Mouse (Mus musculus) Muller cell, postnatal 12 days (primary cell): ENCODE data around the gene Ppp1r14b.
"Not testable (repeated sequence)": the region's sequence is repeated elsewhere in the genome, so short reads cannot be mapped to it uniquely, and the experiment has no call there.

Experiments
- DNase-seq: peaks from one replicate; pipeline ENCODE4 v3.0.0-alpha.2; 2015; ENCODE audit errors: inconsistent ontology term

Gene Ppp1r14b

DNA sequence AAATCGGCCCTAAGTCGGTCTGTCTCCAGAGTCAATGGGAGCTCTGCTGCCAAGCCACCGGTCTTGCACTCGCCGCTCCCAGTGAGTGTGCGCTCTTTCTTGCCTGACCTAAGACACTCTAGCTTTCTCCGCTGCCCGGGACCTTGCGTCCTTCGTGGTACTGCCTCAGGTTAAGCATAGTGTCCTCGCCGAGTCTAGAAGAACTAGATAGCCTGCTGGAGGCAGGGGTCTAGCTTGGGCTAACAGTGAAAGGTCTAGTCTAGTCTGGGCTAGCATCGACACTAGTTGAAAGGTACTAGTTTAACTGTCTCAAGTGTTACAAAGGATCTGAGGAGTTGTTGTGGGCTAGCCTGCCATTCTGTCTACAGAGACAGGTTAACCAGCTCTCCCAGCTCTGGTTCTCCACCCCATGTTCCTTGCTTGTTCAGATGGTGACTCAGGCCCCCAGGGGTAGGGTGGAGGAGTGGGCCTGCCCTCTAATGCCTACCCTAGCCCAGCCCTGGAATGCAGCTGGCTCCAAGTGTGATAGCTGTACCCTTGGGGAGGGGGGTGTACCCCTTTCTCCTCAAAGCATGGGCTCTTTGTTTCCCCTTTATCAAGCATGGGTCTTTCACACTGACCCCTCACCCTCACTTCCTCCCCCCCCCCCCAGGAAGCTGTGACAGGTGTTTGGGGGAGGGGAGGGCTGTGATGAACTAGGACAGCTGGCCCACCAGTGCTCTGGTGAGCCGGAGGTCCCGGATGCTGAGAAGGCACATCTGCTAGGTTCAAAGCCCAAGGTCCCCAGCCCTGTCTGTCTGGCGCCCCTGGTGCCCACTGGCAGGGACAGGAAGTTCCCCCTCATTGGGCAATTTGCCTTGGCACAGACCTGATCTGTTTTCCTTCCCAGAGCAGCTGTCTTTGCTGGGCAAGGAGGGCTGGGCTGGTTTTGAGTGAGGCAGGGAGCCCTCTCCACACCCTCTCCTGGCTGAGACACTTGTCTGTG, 1.1 kb downstream of the Ppp1r14b start, which contains the start of gene Plcb3:
Plcb3 (minus strand) TSS at position 934 of the 985 bp plus-strand sequence.
- DNase-seq = peak; percentile 77

DNA sequence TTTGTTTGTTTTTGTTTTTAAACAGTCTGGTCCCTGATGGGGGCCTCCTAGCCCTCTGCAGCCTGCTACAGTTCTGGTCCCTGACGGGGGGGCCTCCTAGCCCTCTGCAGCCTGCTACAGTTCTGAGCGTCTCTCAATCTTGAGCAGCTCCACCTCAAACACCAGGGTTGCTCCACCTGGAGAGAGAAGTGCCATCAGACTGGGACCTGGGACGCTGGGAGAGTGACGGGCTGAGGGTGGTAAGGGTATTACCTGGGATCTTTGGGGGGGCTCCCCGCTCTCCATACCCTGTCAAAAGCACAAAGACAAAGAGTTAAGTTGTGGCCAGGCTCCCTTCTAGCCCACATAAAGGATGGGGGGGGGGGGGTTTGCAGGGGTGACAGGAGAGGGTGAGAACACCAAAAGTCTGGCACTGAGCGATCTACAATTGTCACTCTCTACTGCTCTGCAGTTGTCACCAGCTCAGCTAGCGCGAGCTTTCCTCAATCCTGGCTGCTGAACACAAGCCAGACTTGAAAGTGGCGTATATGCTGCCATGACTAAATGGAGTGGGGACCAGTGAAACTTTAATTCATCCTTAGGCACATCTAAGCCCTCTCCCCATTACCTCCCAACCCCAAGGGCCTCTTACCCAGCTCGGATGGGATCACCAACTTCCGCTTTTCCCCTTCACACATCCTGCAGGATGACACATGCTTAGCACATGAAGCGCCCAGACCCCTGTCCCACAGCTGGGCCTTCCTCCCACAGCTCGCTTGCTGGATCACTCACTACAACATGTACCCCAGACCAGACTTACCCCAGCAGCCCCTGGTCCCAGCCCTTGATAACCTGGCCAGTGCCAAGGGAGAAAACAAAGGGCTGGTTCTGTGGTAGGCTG, 3.2 kb downstream of the Ppp1r14b start:
- no peak for DNase-seq

GRCm38 (mm10) chr19:6978639-6978974, 3.8 kb downstream of the Ppp1r14b start:
- no peak for DNase-seq

- DNase-seq = peak; percentile 59
Observed at GRCm38 (mm10) chr19:6979001-6979479, 4.3 kb downstream of the Ppp1r14b start.

- DNase-seq = peak; percentile 100
Observed at GRCm38 (mm10) chr19:6979486-6980380, 5.0 kb downstream of the Ppp1r14b start.

GRCm38 (mm10) chr19:6980381-6981093, 5.8 kb downstream of the Ppp1r14b start, which contains the start of gene Fkbp2:
Gene Fkbp2, minus strand, starts transcription at chr19:6980501.
- peak; percentile 98 for DNase-seq

DNA sequence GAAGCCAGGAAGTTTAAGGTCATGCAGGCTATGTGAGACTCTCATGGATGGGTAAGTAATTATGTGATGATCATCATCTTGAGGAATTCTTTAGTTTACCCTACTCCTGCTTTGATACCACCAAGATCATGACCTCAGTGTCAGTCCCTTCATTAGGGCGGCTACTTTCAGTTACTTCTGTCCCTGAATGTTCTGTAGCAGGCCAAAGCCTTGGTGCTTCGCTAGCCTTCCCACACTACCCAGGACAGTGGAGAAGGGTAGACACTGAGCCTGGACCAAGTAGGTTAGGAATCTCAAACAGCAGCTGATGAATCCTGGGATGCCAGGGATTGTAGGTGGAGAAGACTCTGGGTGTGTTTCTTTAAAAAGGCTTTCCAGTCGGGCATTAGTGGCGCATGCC, 6.7 kb downstream of the Ppp1r14b start:
- no peak for DNase-seq

GRCm38 (mm10) chr19:6983621-6984020, 8.9 kb downstream of the Ppp1r14b start:
- DNase-seq = peak; percentile 77

DNA sequence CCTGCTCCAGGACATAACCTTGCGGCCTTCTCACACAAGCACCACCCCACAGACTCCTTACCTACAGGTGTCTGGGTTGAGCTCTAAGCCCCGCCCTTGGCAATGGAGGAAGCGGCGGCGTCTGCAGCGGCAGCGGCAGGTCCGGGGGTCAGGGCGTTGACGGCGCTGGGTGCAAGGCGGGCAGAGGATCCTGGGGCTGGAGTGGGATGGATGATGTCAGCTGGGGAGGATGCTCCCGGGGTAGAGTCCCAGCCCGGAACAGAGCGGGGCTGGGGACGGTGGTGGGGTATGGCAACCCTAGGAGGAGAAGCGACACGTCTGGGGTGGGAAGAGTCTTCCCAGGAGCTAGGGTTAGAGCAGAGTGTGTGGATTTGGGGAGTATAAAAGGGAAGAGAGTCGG, 10.5 kb downstream of the Ppp1r14b start:
- DNase-seq = no peak

DNA sequence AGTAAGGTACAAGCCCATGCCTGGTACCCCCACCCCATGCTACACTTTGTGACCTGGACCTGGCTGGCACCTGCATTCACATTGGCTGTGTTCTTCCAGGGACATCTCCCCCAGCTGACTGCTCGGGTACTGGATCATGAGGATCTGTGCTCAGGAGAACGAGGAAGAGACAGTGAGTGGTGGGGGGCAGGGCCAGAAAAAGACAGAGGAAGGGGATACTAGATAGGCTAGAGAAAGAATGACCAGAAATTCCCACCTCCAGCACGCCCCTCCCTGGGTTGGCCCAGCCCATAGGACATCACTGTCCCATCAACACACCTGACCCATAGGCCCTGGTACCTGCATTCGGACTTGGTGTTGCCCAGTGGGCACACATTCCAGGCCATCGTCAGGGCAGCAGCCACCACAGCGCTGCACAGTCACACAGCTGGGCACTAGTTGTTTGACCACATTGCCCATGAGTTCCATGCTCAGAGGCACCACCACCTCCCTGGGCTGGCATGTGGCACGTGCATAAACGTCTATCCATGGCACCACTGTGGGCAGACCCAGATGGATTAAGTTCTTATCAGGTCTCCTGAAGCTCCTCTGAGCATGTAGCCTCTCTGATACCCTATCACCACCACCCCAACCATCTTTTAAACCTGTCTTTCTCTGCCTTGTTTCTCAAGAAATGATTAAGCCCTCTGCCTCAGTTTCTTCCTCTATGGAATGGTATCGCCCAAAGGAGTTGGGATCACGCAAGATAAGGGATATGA, 11.4 kb downstream of the Ppp1r14b start:
- no peak for DNase-seq

GRCm38 (mm10) chr19:6987061-6987903, 12.5 kb downstream of the Ppp1r14b start, which contains the start of gene Vegfb:
Gene Vegfb, minus strand, starts transcription at chr19:6987651.
- DNase-seq = peak; percentile 74

GRCm38 (mm10) chr19:6987904-6988285, 13.1 kb downstream of the Ppp1r14b start:
- DNase-seq = no peak

DNA sequence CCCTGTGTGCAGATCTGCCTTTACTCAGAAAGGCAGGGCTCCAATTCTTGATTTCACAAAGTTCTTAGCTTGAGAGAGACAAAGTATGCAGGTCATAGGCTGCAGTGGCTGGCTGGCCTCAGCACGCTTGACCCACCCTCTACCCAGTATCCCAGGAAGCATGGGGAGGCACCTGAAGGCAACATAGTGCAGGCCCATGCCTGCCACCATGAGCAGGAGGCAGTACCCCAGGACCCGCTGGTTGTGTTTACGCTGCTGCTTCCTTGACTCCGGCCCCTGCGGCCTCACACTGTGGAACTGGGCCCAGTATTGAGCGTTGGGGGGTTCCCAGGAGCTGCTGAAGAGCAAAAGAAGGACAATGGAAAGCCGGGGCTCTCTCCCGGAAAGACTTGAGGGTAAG, 14.5 kb downstream of the Ppp1r14b start:
- no peak for DNase-seq

- no peak for DNase-seq
Observed at GRCm38 (mm10) chr19:6990712-6991111, 15.9 kb downstream of the Ppp1r14b start.

GRCm38 (mm10) chr19:6991166-6991565, 16.4 kb downstream of the Ppp1r14b start:
- DNase-seq = not testable (repeated sequence)

DNA sequence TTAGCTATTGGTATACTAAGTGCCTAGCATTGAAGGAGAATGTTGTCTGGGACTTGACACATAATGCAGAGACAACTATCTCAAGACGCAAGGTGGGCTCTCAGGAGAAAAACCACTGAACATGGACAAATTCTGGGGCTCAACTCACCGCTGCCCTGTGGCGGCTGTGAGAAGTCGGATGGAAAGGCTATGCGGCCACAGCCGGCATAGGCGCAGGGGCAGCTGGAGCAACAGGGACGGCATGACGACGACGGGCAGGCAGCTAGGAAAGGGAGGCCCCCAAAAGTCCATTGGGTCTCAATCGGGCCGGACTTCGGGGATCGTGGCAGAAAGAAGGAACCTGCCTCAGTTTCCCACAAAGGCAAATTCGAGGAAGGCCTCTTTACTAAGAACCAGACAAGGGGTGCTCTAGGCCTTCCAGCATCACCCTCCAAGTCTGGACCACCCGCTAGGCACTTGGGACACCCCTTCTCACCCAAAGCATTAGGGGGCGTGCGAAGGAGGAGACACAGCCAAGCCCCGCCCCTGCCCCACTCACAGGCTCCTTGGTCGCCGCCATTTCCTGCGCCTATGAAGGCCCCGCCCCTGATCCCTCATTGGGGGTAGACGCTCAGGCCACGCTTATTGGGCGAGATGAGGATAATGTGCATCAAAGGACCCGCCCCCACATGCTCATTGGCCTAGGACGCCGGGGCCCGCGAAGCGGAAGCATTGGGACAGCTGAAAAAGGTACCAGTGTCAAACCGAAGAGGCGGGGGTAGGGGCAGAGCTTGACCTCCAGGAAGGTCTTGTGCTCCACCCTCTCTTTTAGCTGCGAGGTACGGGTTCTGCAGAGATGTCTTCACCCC, 17.5 kb downstream of the Ppp1r14b start, which contains the start of gene Dnajc4:
Dnajc4 (minus strand) TSS at position 562 of the 848 bp plus-strand sequence.
- DNase-seq = peak; percentile 97

DNA sequence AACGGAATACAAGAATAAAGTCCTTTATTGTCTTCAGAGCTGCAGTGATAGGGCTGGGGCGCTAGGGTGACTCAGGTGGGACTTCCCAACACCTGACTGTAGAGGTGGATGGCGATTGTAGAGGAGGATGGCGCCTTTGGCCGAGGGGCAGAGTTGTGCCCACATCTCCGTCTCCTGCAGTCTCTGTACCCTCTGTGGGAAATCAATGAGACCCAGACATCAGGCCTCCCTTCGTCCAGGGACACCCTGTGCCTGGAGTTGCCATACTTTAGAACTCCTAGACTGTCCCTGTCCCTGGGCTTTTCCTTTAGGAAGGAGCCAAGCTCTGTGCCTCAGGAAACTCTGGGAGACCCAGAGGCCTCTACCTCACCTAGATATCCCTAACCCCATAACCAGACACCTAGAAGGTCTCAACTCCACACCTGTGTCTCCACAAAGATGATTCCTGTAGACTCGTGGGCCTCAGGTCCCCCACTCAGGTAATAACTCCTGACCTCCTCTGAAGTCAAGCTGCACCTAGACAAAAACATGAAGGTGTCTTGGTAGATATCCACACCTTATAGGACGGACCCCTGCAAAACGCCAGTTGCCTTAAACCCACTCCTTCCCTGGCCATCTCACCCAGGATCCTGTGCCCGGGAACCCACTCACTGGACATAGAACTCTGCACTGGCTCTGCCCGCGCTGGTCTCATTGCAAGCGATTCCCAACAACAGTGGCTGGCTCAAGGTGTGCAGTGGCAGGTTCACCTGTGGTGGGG, 18.4 kb downstream of the Ppp1r14b start:
- DNase-seq = no peak
